Mouse (Mus musculus): ENCODE data around the gene Asna1. TPM values are rescaled to one million over a fixed set of nuclear protein-coding genes. Genes with fewer than 3 reads are reported as not detected.

The Asna1 gene
- polyA plus RNA-seq, 1 experiment: 18.6 TPM

- Histone ChIP-seq H3K9me3 (ENCODE audit: control insufficient read depth, low read length) (no peaks in the 10 kb centered on the region), H3K27me3 (ENCODE audit: control insufficient read depth) (no peaks in the 10 kb centered on the region), H3K4me1 (ENCODE audit: control insufficient read depth) (peaks cover 13% of the 10 kb centered on the region), H3K4me3 (replicated peaks) (no peak overlapping the region), H3K36me3 (ENCODE audit: control insufficient read depth) (peaks cover 18% of the 10 kb centered on the region)
- TF ChIP-seq TAL1 (IDR thresholded peaks at IDR 0.05; ENCODE audit: low read length): no peak
- TF ChIP-seq GATA1 (IDR thresholded peaks at IDR 0.05; ENCODE audit: low read length): no peak
Measured at GRCm38 (mm10) chr8:85067155-85067554, 42.1 kb upstream of the Asna1 start.

GRCm38 (mm10) chr8:85065213-85065612, 40.1 kb upstream of the Asna1 start:
- TF ChIP-seq TAL1 (IDR thresholded peaks at IDR 0.05; ENCODE audit: low read length) (no peak), GATA1 (IDR thresholded peaks at IDR 0.05; ENCODE audit: low read length) (no peak)
- Histone ChIP-seq H3K9me3 (ENCODE audit: control insufficient read depth, low read length) (no peaks in the 10 kb centered on the region), H3K4me3 (replicated peaks) (no peak overlapping the region), H3K4me1 (ENCODE audit: control insufficient read depth) (peaks cover 6% of the 10 kb centered on the region), H3K27me3 (ENCODE audit: control insufficient read depth) (peaks cover 2% of the 10 kb centered on the region), H3K36me3 (ENCODE audit: control insufficient read depth) (peaks cover 15% of the 10 kb centered on the region)

- Histone ChIP-seq H3K36me3 (ENCODE audit: control insufficient read depth) (peaks cover 17% of the 10 kb centered on the region), H3K27me3 (ENCODE audit: control insufficient read depth) (peaks cover 5% of the 10 kb centered on the region), H3K9me3 (ENCODE audit: control insufficient read depth, low read length) (no peaks in the 10 kb centered on the region), H3K4me1 (ENCODE audit: control insufficient read depth) (peaks cover 15% of the 10 kb centered on the region), H3K4me3 (replicated peaks) (no peak overlapping the region)
- TF ChIP-seq TAL1 (IDR thresholded peaks at IDR 0.05; ENCODE audit: low read length): no peak
- TF ChIP-seq GATA1 (IDR thresholded peaks at IDR 0.05; ENCODE audit: low read length): no peak
Measured at GRCm38 (mm10) chr8:85062603-85063002, 37.5 kb upstream of the Asna1 start.

- H3K36me3 ChIP-seq (ENCODE audit: control insufficient read depth): peaks cover 27% of the 10 kb centered on the region
- H3K4me1 ChIP-seq (ENCODE audit: control insufficient read depth): peaks cover 15% of the 10 kb centered on the region
- no peak for TF ChIP-seq TAL1 (IDR thresholded peaks at IDR 0.05; ENCODE audit: low read length)
- peaks cover 5% of the 10 kb centered on the region for H3K27me3 ChIP-seq (ENCODE audit: control insufficient read depth)
- H3K4me3 ChIP-seq (replicated peaks): peak within 1 kb of the TSS; percentile 87
- H3K9me3 ChIP-seq (ENCODE audit: control insufficient read depth, low read length): no peaks in the 10 kb centered on the region
Measured at GRCm38 (mm10) chr8:85059879-85060616, 35.0 kb upstream of the Asna1 start, which contains the start of gene Fbxw9. TSS of gene Fbxw9 (plus strand) at chr8:85060055.

- peaks cover 15% of the 10 kb centered on the region for H3K4me1 ChIP-seq (ENCODE audit: control insufficient read depth)
- H3K36me3 ChIP-seq (ENCODE audit: control insufficient read depth): peaks cover 54% of the 10 kb centered on the region
- H3K27me3 ChIP-seq (ENCODE audit: control insufficient read depth): peaks cover 5% of the 10 kb centered on the region
- H3K9me3 ChIP-seq (ENCODE audit: control insufficient read depth, low read length): no peaks in the 10 kb centered on the region
- TF ChIP-seq GATA1 (IDR thresholded peaks at IDR 0.05; ENCODE audit: low read length): no peak
- no peak for TF ChIP-seq TAL1 (IDR thresholded peaks at IDR 0.05; ENCODE audit: low read length)
- H3K4me3 ChIP-seq (replicated peaks): no peak overlapping the region
Measured at GRCm38 (mm10) chr8:85057367-85057766, 32.3 kb upstream of the Asna1 start.

- peaks cover 24% of the 10 kb centered on the region for H3K4me1 ChIP-seq (ENCODE audit: control insufficient read depth)
Measured at GRCm38 (mm10) chr8:85043619-85044018, 18.5 kb upstream of the Asna1 start.

GRCm38 (mm10) chr8:85037681-85038531, 12.8 kb upstream of the Asna1 start:
- H3K9me3 ChIP-seq (ENCODE audit: control insufficient read depth, low read length): no peaks in the 10 kb centered on the region
- H3K4me3 ChIP-seq (replicated peaks): peak overlapping the region; percentile 91
- H3K27me3 ChIP-seq (ENCODE audit: control insufficient read depth): no peaks in the 10 kb centered on the region
- H3K36me3 ChIP-seq (ENCODE audit: control insufficient read depth): peaks cover 56% of the 10 kb centered on the region
- H3K4me1 ChIP-seq (ENCODE audit: control insufficient read depth): peaks cover 66% of the 10 kb centered on the region
- TF ChIP-seq TAL1 (IDR thresholded peaks at IDR 0.05; ENCODE audit: low read length) (no peak), GATA1 (IDR thresholded peaks at IDR 0.05; ENCODE audit: low read length) (no peak)

More at GRCm38 (mm10) chr8:85043619-85044018, 18.5 kb upstream of the Asna1 start:
- no peaks in the 10 kb centered on the region for H3K9me3 ChIP-seq (ENCODE audit: control insufficient read depth, low read length)
- H3K36me3 ChIP-seq (ENCODE audit: control insufficient read depth): peaks cover 95% of the 10 kb centered on the region
- TF ChIP-seq GATA1 (IDR thresholded peaks at IDR 0.05; ENCODE audit: low read length) (no peak), TAL1 (IDR thresholded peaks at IDR 0.05; ENCODE audit: low read length) (no peak)
- no peak overlapping the region for H3K4me3 ChIP-seq (replicated peaks)
- no peaks in the 10 kb centered on the region for H3K27me3 ChIP-seq (ENCODE audit: control insufficient read depth)

- H3K27me3 ChIP-seq (ENCODE audit: control insufficient read depth): no peaks in the 10 kb centered on the region
- H3K36me3 ChIP-seq (ENCODE audit: control insufficient read depth): peaks cover 57% of the 10 kb centered on the region
- no peak for TF ChIP-seq GATA1 (IDR thresholded peaks at IDR 0.05; ENCODE audit: low read length)
- no peak for TF ChIP-seq TAL1 (IDR thresholded peaks at IDR 0.05; ENCODE audit: low read length)
- H3K9me3 ChIP-seq (ENCODE audit: control insufficient read depth, low read length): no peaks in the 10 kb centered on the region
- H3K4me3 ChIP-seq (replicated peaks): peak overlapping the region; percentile 91
- H3K4me1 ChIP-seq (ENCODE audit: control insufficient read depth): peaks cover 68% of the 10 kb centered on the region
Measured at GRCm38 (mm10) chr8:85037366-85037680, 12.2 kb upstream of the Asna1 start.

GRCm38 (mm10) chr8:85036718-85037365, 11.8 kb upstream of the Asna1 start, which contains the start of gene Tnpo2:
TSS of gene Tnpo2 (plus strand) at chr8:85036915.
- H3K9me3 ChIP-seq (ENCODE audit: control insufficient read depth, low read length): no peaks in the 10 kb centered on the region
- peak within 1 kb of the TSS; percentile 91 for H3K4me3 ChIP-seq (replicated peaks)
- TF ChIP-seq TAL1 (IDR thresholded peaks at IDR 0.05; ENCODE audit: low read length): no peak
- no peak for TF ChIP-seq GATA1 (IDR thresholded peaks at IDR 0.05; ENCODE audit: low read length)
- peaks cover 72% of the 10 kb centered on the region for H3K4me1 ChIP-seq (ENCODE audit: control insufficient read depth)
- peaks cover 57% of the 10 kb centered on the region for H3K36me3 ChIP-seq (ENCODE audit: control insufficient read depth)
- H3K27me3 ChIP-seq (ENCODE audit: control insufficient read depth): no peaks in the 10 kb centered on the region
